Mouse (Mus musculus): Measurements from ENCODE around the gene Gm7544. TPM values are rescaled to one million over a fixed set of nuclear protein-coding genes. Genes with fewer than 3 reads are reported as not detected.
"Not testable (repeated sequence)": the region's sequence is repeated elsewhere in the genome, so short reads cannot be mapped to it uniquely, and the experiment has no call there.

Gene Gm7544
- total RNA-seq, 2 experiments from 2014 or later: not detected

GRCm38 (mm10) chr1:82913434-82913833, 42.4 kb downstream of the Gm7544 start:
- not testable (repeated sequence) for DNase-seq

GRCm38 (mm10) chr1:82913025-82913424, 42.8 kb downstream of the Gm7544 start, which contains the start of gene A030005L19Rik:
Gene A030005L19Rik, plus strand, starts transcription at chr1:82913325.
- no peak for DNase-seq

GRCm38 (mm10) chr1:82905886-82906285, 49.9 kb downstream of the Gm7544 start:
- DNase-seq: no peak

Other genes with a start within 250 kb of the Gm7544 start
- 100 to 1,000 TPM; 128 to 136 TPM for gene Mff, start 231.1 kb downstream of the Gm7544 start, total RNA-seq (2021)
- not detected for gene Tm4sf20, start 187.6 kb downstream of the Gm7544 start, total RNA-seq (2021)
- not detected for gene Gm47791, start 184.8 kb downstream of the Gm7544 start, total RNA-seq (2021)
- gene Agfg1, start 116.5 kb downstream of the Gm7544 start, total RNA-seq (2021): 10 to 100 TPM; 27.0 to 29.4 TPM
- under 1 TPM in 1 of 2 experiments, not detected in 1; 0.31 TPM for gene A030005L19Rik, start 42.7 kb downstream of the Gm7544 start, total RNA-seq (2021)
- gene A030014E15Rik, start 31.1 kb downstream of the Gm7544 start, total RNA-seq (2021): not detected
- not detected for gene Gm6217, start 24.6 kb downstream of the Gm7544 start, total RNA-seq (2021)
- gene A030003K21Rik, start 12.6 kb downstream of the Gm7544 start, total RNA-seq (2021): not detected
- gene Gm47955, start 4.3 kb upstream of the Gm7544 start, total RNA-seq (2021): not detected
- not detected for gene Gm47959, start 44.5 kb upstream of the Gm7544 start, total RNA-seq (2021)
- gene Slc19a3, start 82.4 kb upstream of the Gm7544 start, total RNA-seq (2021): under 1 TPM in 1 of 2 experiments, not detected in 1; 0.16 TPM
- not detected for gene Krtap28-10, start 86.5 kb upstream of the Gm7544 start, total RNA-seq (2021)
- gene Gm47969, start 88.9 kb upstream of the Gm7544 start, total RNA-seq (2021): not detected
- not detected for gene A030005K14Rik, start 103.4 kb upstream of the Gm7544 start, total RNA-seq (2021)
- not detected for gene Krtap28-13, start 104.9 kb upstream of the Gm7544 start, total RNA-seq (2021)
- gene Ccl20, start 160.8 kb upstream of the Gm7544 start, total RNA-seq (2021): not detected
- gene Daw1, start 203.7 kb upstream of the Gm7544 start, total RNA-seq (2021): not detected